Mouse (Mus musculus): Measurements from ENCODE around the gene Eme2. TPM values are rescaled to one million over a fixed set of nuclear protein-coding genes. Genes with fewer than 3 reads are reported as not detected.
"Not testable (repeated sequence)": the region's sequence is repeated elsewhere in the genome, so short reads cannot be mapped to it uniquely, and the experiment has no call there.

Gene Eme2
- 4.0 and 6.8 TPM in 2 replicates for polyA plus RNA-seq (2011; ENCODE audit: insufficient read depth, insufficient read length, low read depth, missing spikeins)

- H3K27ac ChIP-seq (ENCODE audit: insufficient read depth, low read length), result no peak within 1 kb of the TSS
- no peaks in the 10 kb centered on the region for H3K9me3 ChIP-seq (replicated peaks; ENCODE audit: control insufficient read depth, insufficient read depth, low read length, poor library complexity, severe bottlenecking)
- no peaks in the 10 kb centered on the region for H3K4me1 ChIP-seq (ENCODE audit: control insufficient read depth, insufficient read depth, low read length)
- H3K36me3 ChIP-seq (ENCODE audit: control insufficient read depth, insufficient read depth, low read length, poor library complexity, severe bottlenecking), result no peaks in the 10 kb centered on the region
- H3K27me3 ChIP-seq (ENCODE audit: control insufficient read depth, insufficient read depth, low read length, poor library complexity, severe bottlenecking), result no peaks in the 10 kb centered on the region
- peak within 1 kb of the TSS; percentile 68 for H3K9ac ChIP-seq (ENCODE audit: low read depth, poor library complexity, severe bottlenecking)
- peak within 1 kb of the TSS; percentile 77 for H3K4me3 ChIP-seq (ENCODE audit: low read depth, low read length)
- no peak for TF ChIP-seq CTCF (IDR thresholded peaks at IDR 0.05; ENCODE audit: low read depth, low read length)
- peak; percentile 17 for TF ChIP-seq POLR2A (IDR thresholded peaks at IDR 0.05; ENCODE audit: insufficient read depth, low read length)
- 0 out of 2 replicates have a peak, but pooled peaks have one; percentile 9 for TF ChIP-seq EP300 (IDR thresholded peaks at IDR 0.05; ENCODE audit: insufficient read depth, low read depth, low read length)
Observed at GRCm38 (mm10) chr17:24894995-24895547, at the start of gene Eme2, which contains the start of gene Mrps34. TSS of gene Eme2 (minus strand) at chr17:24895087. TSS of gene Mrps34 (plus strand) at chr17:24895116.

DNA sequence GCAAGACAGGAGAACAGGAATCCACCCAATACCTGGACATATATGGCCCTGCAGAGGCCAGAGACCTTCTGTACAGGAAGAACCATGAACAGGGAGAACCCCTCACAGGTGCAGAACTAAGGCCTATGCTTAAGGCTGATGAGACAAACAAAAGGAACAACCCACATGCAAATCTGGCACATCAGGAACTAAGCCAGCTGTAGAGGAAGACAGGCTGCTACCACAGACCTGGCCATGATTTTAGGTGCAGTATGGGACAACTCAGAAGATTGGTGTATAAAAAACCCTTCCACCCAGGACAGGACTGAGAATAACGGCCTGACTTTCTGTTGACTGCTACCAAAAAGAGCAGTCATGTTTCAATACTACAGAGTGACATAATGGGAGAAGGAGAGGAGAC lies 48.7 kb upstream of the Eme2 start:
- H3K4me3 ChIP-seq (ENCODE audit: low read depth, low read length); H3K9me3 ChIP-seq (replicated peaks; ENCODE audit: control insufficient read depth, insufficient read depth, low read length, poor library complexity, severe bottlenecking); H3K9ac ChIP-seq (ENCODE audit: low read depth, poor library complexity, severe bottlenecking); H3K4me1 ChIP-seq (ENCODE audit: control insufficient read depth, insufficient read depth, low read length); H3K27ac ChIP-seq (ENCODE audit: insufficient read depth, low read length); H3K27me3 ChIP-seq (ENCODE audit: control insufficient read depth, insufficient read depth, low read length, poor library complexity, severe bottlenecking): not testable (repeated sequence)
- peaks cover 51% of the 10 kb centered on the region for H3K36me3 ChIP-seq (ENCODE audit: control insufficient read depth, insufficient read depth, low read length, poor library complexity, severe bottlenecking)

- Histone ChIP-seq H3K27ac (ENCODE audit: insufficient read depth, low read length) (no peak overlapping the region), H3K4me1 (ENCODE audit: control insufficient read depth, insufficient read depth, low read length) (no peaks in the 10 kb centered on the region), H3K9me3 (replicated peaks; ENCODE audit: control insufficient read depth, insufficient read depth, low read length, poor library complexity, severe bottlenecking) (no peaks in the 10 kb centered on the region), H3K27me3 (ENCODE audit: control insufficient read depth, insufficient read depth, low read length, poor library complexity, severe bottlenecking) (no peaks in the 10 kb centered on the region), H3K36me3 (ENCODE audit: control insufficient read depth, insufficient read depth, low read length, poor library complexity, severe bottlenecking) (peaks cover 46% of the 10 kb centered on the region), H3K4me3 (ENCODE audit: low read depth, low read length) (no peak overlapping the region), H3K9ac (ENCODE audit: low read depth, poor library complexity, severe bottlenecking) (no peak overlapping the region)
- TF ChIP-seq EP300 (IDR thresholded peaks at IDR 0.05; ENCODE audit: insufficient read depth, low read depth, low read length) (no peak), POLR2A (IDR thresholded peaks at IDR 0.05; ENCODE audit: insufficient read depth, low read length) (no peak), CTCF (IDR thresholded peaks at IDR 0.05; ENCODE audit: low read depth, low read length) (no peak)
Observed at GRCm38 (mm10) chr17:24943036-24943435, 48.1 kb upstream of the Eme2 start.

GRCm38 (mm10) chr17:24942453-24942852 lies 47.6 kb upstream of the Eme2 start:
- H3K9me3 ChIP-seq (replicated peaks; ENCODE audit: control insufficient read depth, insufficient read depth, low read length, poor library complexity, severe bottlenecking); H3K4me3 ChIP-seq (ENCODE audit: low read depth, low read length); H3K9ac ChIP-seq (ENCODE audit: low read depth, poor library complexity, severe bottlenecking); H3K4me1 ChIP-seq (ENCODE audit: control insufficient read depth, insufficient read depth, low read length); H3K27me3 ChIP-seq (ENCODE audit: control insufficient read depth, insufficient read depth, low read length, poor library complexity, severe bottlenecking); H3K27ac ChIP-seq (ENCODE audit: insufficient read depth, low read length): not testable (repeated sequence)
- TF ChIP-seq CTCF (IDR thresholded peaks at IDR 0.05; ENCODE audit: low read depth, low read length), result peak; percentile 50
- H3K36me3 ChIP-seq (ENCODE audit: control insufficient read depth, insufficient read depth, low read length, poor library complexity, severe bottlenecking), result peaks cover 40% of the 10 kb centered on the region

GRCm38 (mm10) chr17:24937266-24937665 lies 42.4 kb upstream of the Eme2 start:
- Histone ChIP-seq H3K27me3 (ENCODE audit: control insufficient read depth, insufficient read depth, low read length, poor library complexity, severe bottlenecking) (no peaks in the 10 kb centered on the region), H3K9me3 (replicated peaks; ENCODE audit: control insufficient read depth, insufficient read depth, low read length, poor library complexity, severe bottlenecking) (no peaks in the 10 kb centered on the region), H3K27ac (ENCODE audit: insufficient read depth, low read length) (0 out of 2 replicates have a peak overlapping the region, but pooled peaks have one; percentile 33), H3K36me3 (ENCODE audit: control insufficient read depth, insufficient read depth, low read length, poor library complexity, severe bottlenecking) (peaks cover 6% of the 10 kb centered on the region), H3K9ac (ENCODE audit: low read depth, poor library complexity, severe bottlenecking) (peak overlapping the region; percentile 9), H3K4me1 (ENCODE audit: control insufficient read depth, insufficient read depth, low read length) (no peaks in the 10 kb centered on the region), H3K4me3 (ENCODE audit: low read depth, low read length) (peak overlapping the region; percentile 91)
- TF ChIP-seq CTCF (IDR thresholded peaks at IDR 0.05; ENCODE audit: low read depth, low read length), result no peak
- no peak for TF ChIP-seq POLR2A (IDR thresholded peaks at IDR 0.05; ENCODE audit: insufficient read depth, low read length)
- no peak for TF ChIP-seq EP300 (IDR thresholded peaks at IDR 0.05; ENCODE audit: insufficient read depth, low read depth, low read length)

GRCm38 (mm10) chr17:24936259-24937237 lies 41.7 kb upstream of the Eme2 start, which contains the start of gene Mapk8ip3:
TSS of gene Mapk8ip3 (minus strand) at chr17:24936977.
- Histone ChIP-seq H3K4me1 (ENCODE audit: control insufficient read depth, insufficient read depth, low read length) (no peaks in the 10 kb centered on the region), H3K9ac (ENCODE audit: low read depth, poor library complexity, severe bottlenecking) (peak within 1 kb of the TSS; percentile 9), H3K36me3 (ENCODE audit: control insufficient read depth, insufficient read depth, low read length, poor library complexity, severe bottlenecking) (peaks cover 3% of the 10 kb centered on the region), H3K27ac (ENCODE audit: insufficient read depth, low read length) (0 out of 2 replicates have a peak within 1 kb of the TSS, but pooled peaks have one; percentile 33), H3K4me3 (ENCODE audit: low read depth, low read length) (peak within 1 kb of the TSS; percentile 91), H3K9me3 (replicated peaks; ENCODE audit: control insufficient read depth, insufficient read depth, low read length, poor library complexity, severe bottlenecking) (no peaks in the 10 kb centered on the region), H3K27me3 (ENCODE audit: control insufficient read depth, insufficient read depth, low read length, poor library complexity, severe bottlenecking) (no peaks in the 10 kb centered on the region)
- TF ChIP-seq EP300 (IDR thresholded peaks at IDR 0.05; ENCODE audit: insufficient read depth, low read depth, low read length), result 0 out of 2 replicates have a peak, but pooled peaks have one; percentile 40
- TF ChIP-seq CTCF (IDR thresholded peaks at IDR 0.05; ENCODE audit: low read depth, low read length), result peak; percentile 35
- peak; percentile 96 for TF ChIP-seq POLR2A (IDR thresholded peaks at IDR 0.05; ENCODE audit: insufficient read depth, low read length)
